Mouse (Mus musculus) ovary, postnatal 14 days (tissue): ENCODE measurements around the gene Kctd2.
"Not testable (repeated sequence)": the region's sequence is repeated elsewhere in the genome, so short reads cannot be mapped to it uniquely, and the experiment has no call there.

Source experiments
- DNase-seq: peaks from one replicate; pipeline ENCODE4 v3.0.0; 2022; ENCODE audit warnings: low spot score

The Kctd2 gene

DNA sequence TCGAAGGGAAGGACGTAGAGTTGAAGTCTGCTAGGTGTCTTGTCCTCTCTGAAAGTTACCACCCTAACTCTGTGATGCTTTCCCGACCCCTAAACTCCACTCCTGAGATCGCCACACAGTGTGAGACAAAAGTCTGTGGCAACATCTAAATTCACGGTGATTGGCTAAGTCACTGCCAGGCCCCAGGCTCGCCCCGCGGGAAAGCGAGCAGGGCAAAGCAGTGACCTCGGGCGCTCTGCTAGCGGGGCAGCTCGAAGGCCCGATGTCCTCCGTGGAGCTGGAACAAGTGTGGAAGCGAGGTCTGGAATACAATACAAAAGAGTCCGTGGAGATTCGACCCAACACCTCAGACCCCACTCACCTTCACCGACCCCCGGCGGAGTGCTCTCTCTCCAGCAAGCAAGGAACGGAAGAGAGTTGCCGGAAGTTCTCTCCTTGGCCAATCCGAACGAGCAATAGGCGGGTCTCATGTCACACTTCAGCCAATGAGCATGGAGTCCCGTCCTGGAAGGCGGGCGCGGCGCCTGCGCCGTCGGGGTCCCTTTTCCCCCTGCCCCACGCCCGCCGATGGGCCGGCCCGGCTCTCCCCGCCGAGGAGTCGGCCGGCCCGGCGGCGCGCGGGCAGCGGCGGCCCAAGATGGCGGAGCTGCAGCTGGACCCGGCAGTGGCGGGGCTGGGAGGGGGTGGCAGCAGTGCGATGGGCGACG, at the start of gene Kctd2, which contains the start of gene Atp5h:
Gene Kctd2 (plus strand): TSS at position 598 of the 707 bp plus-strand sequence.
Gene Atp5h (minus strand): TSS at position 432 of the 707 bp plus-strand sequence.
- DNase-seq, result peak; percentile 90

- no peak for DNase-seq
Observed at GRCm38 (mm10) chr11:115370368-115370767, 49.6 kb upstream of the Kctd2 start.

DNA sequence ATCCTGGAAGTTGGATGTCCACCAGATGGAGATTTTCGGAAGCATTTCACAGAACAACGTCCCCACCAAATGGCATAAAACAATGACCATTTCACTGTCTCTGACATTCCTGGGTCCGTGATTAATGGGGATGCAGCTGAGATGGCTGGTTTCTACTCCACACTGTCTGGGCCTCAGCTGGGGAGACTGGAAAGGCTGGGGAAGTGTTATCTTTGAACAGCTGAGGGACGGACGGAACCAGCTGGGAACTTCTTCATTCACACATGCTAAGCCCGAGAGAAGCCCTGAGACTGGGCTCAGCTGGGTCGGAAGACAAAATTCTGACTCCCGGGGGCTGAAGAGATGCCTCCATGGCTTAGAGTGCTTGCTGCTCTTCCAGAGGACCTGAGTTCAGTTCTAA, 48.6 kb upstream of the Kctd2 start:
- no peak for DNase-seq

DNA sequence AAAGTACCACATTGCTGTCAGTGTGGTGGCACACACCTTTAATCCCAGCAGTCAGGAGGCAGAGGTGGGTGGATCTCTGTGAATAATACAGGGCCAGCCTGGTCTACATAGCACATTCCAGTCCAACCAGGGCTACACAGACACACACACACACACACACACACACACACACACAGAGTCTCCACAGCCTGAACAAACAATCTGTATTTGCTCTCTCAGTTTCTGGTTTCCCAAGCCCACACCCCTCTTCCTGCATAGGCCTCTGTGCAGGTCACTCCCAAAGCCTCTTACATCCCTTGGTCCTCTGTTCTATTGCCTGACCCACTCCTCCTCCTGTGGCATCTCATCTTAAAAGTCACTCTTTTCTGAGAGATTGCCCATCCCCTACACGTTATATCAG, 47.9 kb upstream of the Kctd2 start:
- DNase-seq, result no peak

- DNase-seq, result no peak
Observed at GRCm38 (mm10) chr11:115372737-115373136, 47.2 kb upstream of the Kctd2 start.

DNA sequence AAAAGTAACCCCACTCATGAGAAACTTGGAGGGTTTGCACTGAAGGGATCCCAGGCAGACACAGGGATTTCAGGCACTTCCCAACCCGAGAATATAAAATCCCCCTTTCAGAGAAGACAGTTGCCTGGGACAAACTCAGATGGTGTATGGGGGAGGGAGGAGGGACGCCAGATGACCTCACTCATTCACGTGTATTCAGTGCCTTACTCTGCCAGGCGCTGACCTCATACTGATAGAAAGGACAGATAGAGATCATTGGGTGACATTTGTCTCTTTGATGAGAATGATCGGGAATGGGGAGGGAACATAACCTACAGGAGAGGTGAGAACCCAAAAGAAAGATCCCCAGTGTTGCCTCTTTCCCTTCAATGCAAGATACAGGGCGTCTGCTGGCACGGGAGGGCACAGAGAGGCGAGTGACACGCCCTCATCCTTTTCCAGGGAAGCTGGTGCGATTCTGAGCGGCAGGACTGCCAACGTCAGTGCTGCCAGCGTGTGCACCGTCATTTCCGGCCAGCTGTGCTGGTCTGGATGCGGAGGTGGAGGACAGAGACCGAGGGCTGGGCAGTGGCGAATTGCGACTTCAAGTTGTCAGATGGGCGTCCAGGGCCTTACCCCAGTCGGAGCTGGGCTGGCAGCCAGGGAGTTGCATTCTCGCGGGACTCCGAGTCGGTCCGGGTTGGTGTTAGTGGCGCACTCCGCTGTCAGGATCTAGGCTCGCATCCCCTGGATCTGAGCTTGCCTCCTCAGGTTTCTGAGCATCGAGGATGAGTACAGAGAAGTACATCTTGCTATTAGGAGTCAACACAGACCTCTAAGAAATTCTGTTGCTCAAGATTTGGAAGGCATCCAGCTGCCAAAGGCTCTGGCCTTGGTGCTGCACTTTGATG, 45.9 kb upstream of the Kctd2 start:
- peak; percentile 46 for DNase-seq

DNA sequence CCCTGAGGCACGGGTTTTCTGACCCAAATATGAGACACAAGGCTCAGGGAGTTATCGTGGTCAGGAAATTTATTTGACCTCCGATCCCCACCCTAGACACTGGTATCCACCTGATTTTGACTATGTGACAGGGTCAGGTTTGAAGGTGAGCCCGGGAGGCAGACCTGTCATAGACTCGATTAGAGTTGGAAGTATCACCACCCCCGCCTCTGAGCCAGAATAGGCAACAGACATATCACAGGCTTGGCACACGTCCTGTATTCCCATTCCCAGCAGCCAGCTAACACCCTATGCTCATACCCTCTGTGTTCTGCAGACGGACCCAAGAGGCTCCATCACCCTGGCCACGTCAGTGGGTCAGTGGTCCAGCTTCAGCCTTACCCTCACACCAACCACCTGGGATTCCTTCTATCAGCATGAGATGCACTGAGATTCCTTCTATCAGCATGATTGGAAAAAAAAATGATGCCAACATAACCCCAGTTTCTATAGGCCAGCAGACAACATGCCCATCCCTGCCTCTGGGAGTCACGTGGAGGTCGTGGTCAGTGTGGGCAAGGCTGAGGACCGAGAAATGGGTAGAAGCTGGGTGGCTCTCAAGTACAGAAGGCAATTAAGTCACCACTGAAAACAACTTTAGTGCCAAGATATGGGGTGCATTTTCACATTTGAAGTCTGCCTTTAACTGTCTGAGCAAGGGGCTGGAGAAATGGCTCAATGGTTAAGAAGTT, 45.1 kb upstream of the Kctd2 start:
- DNase-seq, result no peak

- no peak for DNase-seq
Observed at GRCm38 (mm10) chr11:115376722-115377121, 43.2 kb upstream of the Kctd2 start.

GRCm38 (mm10) chr11:115377254-115377653, 42.7 kb upstream of the Kctd2 start:
- no peak for DNase-seq

DNA sequence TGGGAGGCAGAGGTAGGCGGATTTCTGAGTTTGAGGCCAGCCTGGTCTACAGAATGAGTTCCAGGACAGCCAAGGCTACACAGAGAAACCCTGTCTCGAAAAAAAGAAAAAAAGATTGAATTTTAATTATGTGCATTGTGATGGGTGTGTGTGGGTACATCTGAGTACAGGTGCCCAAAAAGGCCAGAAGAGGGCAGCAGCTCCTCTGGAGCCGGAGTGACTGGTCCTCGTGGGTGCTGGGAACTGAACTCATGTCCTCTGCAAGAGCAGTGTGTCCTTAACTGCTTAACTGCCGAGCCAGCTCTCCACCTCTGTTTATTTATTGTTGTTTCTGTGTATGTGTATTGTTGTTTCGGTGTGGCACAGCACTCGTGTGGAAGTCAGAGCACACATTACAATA, 42.1 kb upstream of the Kctd2 start:
- no peak for DNase-seq

GRCm38 (mm10) chr11:115381276-115381675, 38.7 kb upstream of the Kctd2 start:
- DNase-seq, result no peak

GRCm38 (mm10) chr11:115381743-115382539, 38.0 kb upstream of the Kctd2 start, which contains the start of gene Cdr2l:
Gene Cdr2l (plus strand): TSS chr11:115381916.
- peak; percentile 85 for DNase-seq

- DNase-seq, result no peak
Observed at GRCm38 (mm10) chr11:115382891-115383290, 37.0 kb upstream of the Kctd2 start.

- DNase-seq, result no peak
Observed at GRCm38 (mm10) chr11:115383701-115384474, 36.0 kb upstream of the Kctd2 start.

DNA sequence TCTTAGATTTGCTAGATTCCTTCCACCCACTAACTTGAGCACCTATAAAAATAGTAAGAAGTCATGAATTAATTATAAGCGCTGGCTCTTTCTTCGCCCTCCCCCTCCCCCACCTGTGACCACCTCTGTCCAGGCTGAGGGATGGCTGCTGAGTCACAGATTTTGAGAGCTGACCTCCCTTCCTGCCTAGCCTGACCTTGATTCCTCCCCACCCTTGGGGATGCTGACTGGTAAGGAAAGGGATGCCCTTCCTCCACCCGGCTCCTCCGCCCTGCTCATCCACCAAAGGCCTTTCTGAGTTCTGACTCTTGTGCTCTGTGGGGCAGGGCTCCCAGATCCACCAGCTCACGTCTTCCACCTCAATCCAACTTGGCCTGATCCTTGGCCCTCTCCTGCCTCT, 35.3 kb upstream of the Kctd2 start:
- no peak for DNase-seq

DNA sequence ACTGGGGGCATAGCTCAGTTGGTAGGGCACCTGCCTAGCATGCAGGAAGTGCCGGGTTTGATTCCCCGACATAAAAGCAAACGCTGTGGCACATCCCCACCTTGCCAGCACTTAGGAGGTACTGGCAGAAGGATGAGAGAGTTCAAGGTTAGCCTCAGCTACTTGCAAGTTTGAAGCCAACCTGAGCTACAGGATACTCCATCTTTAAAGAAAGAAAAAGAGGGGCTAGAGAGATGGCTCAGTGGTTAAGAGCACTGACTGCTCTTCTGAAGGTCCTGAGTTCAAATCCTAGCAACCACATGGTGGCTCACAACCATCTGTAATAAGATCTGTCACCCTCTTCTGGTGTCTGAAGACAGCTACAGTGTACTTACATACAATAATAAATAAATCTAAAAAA, 33.1 kb upstream of the Kctd2 start:
- DNase-seq, result not testable (repeated sequence)

DNA sequence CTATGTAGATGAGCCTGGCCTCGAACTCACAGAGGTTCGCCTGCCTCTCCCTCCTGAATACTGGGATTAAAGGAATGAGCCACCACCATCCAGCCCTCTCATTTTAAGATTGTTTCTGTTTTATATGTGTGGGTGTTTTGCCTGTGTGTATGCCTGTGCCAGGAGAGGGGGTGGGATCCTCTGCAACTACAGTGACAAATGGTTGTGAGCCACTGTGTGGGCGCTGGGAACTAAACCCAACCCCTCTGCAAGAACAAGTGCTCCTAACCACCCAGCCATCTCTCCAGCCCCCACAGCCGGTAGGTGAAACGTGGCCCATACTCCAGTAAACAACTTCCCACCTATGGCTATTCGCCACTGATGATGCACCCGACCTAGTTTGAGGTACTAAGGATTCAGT, 28.6 kb upstream of the Kctd2 start:
- no peak for DNase-seq

- no peak for DNase-seq
Observed at GRCm38 (mm10) chr11:115393721-115394325, 26.1 kb upstream of the Kctd2 start.

- no peak for DNase-seq
Observed at GRCm38 (mm10) chr11:115398085-115398484, 21.8 kb upstream of the Kctd2 start.

- DNase-seq, result no peak
Observed at GRCm38 (mm10) chr11:115400126-115400525, 19.8 kb upstream of the Kctd2 start.
